Mouse (Mus musculus): ENCODE measurements around the gene Vmn2r6. TPM values are rescaled to one million over a fixed set of nuclear protein-coding genes. Genes with fewer than 3 reads are reported as not detected.
"Not testable (repeated sequence)": the region's sequence is repeated elsewhere in the genome, so short reads cannot be mapped to it uniquely, and the experiment has no call there.

The Vmn2r6 gene
- not detected for polyA plus RNA-seq (2017; shearing (Covaris generic))

- not testable (repeated sequence) for ATAC-seq
These were observed at the start of gene Vmn2r6 for GRCm38 (mm10) chr3:64565730-64566129. Vmn2r6 (minus strand) TSS chr3:64565830.

- no peak for ATAC-seq
These were observed 22.0 kb upstream of the Vmn2r6 start for GRCm38 (mm10) chr3:64587618-64588017.

DNA sequence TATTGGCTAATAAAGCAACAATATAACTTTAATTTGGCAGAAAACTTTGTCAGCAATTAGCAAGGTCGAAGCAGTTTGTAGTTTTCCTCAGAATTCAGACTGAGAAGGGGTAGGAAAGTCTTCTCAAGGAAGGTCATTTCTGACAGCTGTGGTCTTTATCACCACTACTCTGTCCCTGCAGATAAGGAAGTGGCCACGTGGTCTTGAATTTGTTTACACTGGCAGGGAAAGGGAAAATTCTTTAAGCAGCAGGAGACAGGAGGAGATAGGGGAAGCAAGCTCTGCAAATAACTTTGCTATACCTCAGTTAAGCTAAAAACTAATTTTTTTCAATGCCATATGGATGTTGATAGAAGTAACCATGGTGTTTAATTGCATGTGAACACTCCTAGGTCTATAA, 3.2 kb upstream of the Vmn2r6 start:
- not testable (repeated sequence) for ATAC-seq

- ATAC-seq = not testable (repeated sequence)
These were observed 42.0 kb downstream of the Vmn2r6 start for GRCm38 (mm10) chr3:64523585-64523984.

DNA sequence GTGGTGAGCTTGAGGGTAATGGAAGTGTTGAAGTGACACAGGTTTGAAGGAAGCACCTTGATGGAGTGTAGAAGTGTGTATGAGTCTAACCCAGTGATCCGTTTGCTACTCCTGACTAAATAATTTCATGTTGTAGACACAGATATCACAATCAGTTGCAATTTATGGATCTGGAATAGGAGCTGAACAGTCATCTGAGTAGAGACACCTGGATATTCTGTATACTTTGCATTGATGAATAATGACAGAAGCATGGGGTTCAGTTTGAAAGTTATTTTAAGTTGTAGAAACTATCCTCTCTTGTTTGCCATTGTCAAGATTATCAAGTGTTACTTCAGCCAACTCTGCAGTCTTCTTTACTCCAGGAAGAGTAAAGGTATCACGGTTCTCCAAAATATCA, 55.9 kb downstream of the Vmn2r6 start, which contains the start of gene Vmn2r5:
TSS of gene Vmn2r5 (minus strand) at position 101 of the 400 bp plus-strand sequence.
- ATAC-seq = not testable (repeated sequence)

Other genes starting within 250 kb of the Vmn2r6 start
- not detected for gene Vmn2r4, start 150.5 kb downstream of the Vmn2r6 start, polyA plus RNA-seq (2017; shearing (Covaris generic))
- gene Vmn2r5, start 56.0 kb downstream of the Vmn2r6 start, polyA plus RNA-seq (2017; shearing (Covaris generic)) = not detected